ENCODE assay signal across 15 mouse cellular contexts in genomic region chr19:24214939-24215338, GRCm38 (mm10). TPM values are rescaled to one million over a fixed set of nuclear protein-coding genes. Genes with fewer than 3 reads are reported as not detected.
A peak's percentile ranks its signal among the peaks of the same experiment; 100 is the strongest.
DNase-seq lines count a peak whose midpoint lies in the region; ATAC-seq and TF ChIP-seq lines count a peak whose summit lies in the region.
"Had no signal": no experiment of that assay in that cellular context is flagged by ENCODE, and none has a peak within 500 bp of the region (broad histone marks: within the 10 kb centered on the region; RNA-seq: fewer than 3 reads in every experiment).

No protein-coding gene starts in this region.

- ATAC-seq in limb, embryonic 14.5 days (ENCODE audit: low FRiP score, low read depth) = no peak
- ATAC-seq: activated CD4-positive, CD25-positive, alpha-beta regulatory T cell, adult 4 months; forebrain, embryonic 15.5 days had no signal

- H3K9ac ChIP-seq in limb, embryonic 14.5 days (ENCODE audit: low read depth, low read length, severe bottlenecking) = no peak overlapping the region
- H3K9ac ChIP-seq in CH12.LX (ENCODE audit: insufficient read depth, low read depth) = no peak overlapping the region
- H3K9ac ChIP-seq: forebrain, embryonic 15.5 days; hindbrain, embryonic 14.5 days; liver, embryonic 13.5 days had no signal

- H3K36me3 ChIP-seq in limb, embryonic 14.5 days (ENCODE audit: control insufficient read depth, insufficient read depth, low read length) = no peaks in the 10 kb centered on the region
- H3K36me3 ChIP-seq in limb, embryonic 10.5 days = no peaks in the 10 kb centered on the region
- no peaks in the 10 kb centered on the region for H3K36me3 ChIP-seq in CH12.LX (replicated peaks in 1 of 2; ENCODE audit: control insufficient read depth in 1 of 2, insufficient read depth in 1 of 2, low read length in 1 of 2)
- no peaks in the 10 kb centered on the region for H3K36me3 ChIP-seq in hindbrain, embryonic 10.5 days
- H3K36me3 ChIP-seq: forebrain, embryonic 15.5 days; liver, embryonic 13.5 days had no signal

- H3K79me2 ChIP-seq in CH12.LX (replicated peaks; ENCODE audit: control insufficient read depth, extremely low read depth, insufficient read depth, poor library complexity, severe bottlenecking) = 0 out of 2 replicates have a peak, but pooled peaks cover 2% of the 10 kb centered on the region

- peak in 1 of 2 experiments; percentile 49; a peak in 2 of 4 replicates for TF ChIP-seq CTCF in CH12.LX (conservative IDR thresholded peaks at IDR 0.05 in 1 of 2, IDR thresholded peaks at IDR 0.05 in 1 of 2; ENCODE audit: low read depth in 2 of 2, low read length in 2 of 2)

- in situ Hi-C loops in CH12.LX (cut with MboI; ENCODE audit: low pct_ligation_motif_present, low pct_unique_long_range_greater_than_20kb, low sequenced_read_pairs) = no loop called here

- H3K9me3 ChIP-seq in limb, embryonic 14.5 days (ENCODE audit: control insufficient read depth, low read length) = no peaks in the 10 kb centered on the region
- H3K9me3 ChIP-seq in limb, embryonic 10.5 days (replicated peaks) = no peaks in the 10 kb centered on the region
- no peaks in the 10 kb centered on the region for H3K9me3 ChIP-seq in CH12.LX (replicated peaks; ENCODE audit: low read length)
- H3K9me3 ChIP-seq in hindbrain, embryonic 10.5 days = no peaks in the 10 kb centered on the region
- H3K9me3 ChIP-seq: forebrain, embryonic 15.5 days; liver, embryonic 13.5 days had no signal

- TF ChIP-seq POLR2A in limb, embryonic 14.5 days (IDR thresholded peaks at IDR 0.05; ENCODE audit: borderline replicate concordance, extremely low read depth, insufficient read depth, insufficient read length) = no peak
- TF ChIP-seq POLR2A in CH12.LX (IDR thresholded peaks at IDR 0.05; ENCODE audit: low read depth, low read length) = no peak

- H3K4me3 ChIP-seq in limb, embryonic 14.5 days (replicated peaks; ENCODE audit: low read length) = no peak overlapping the region
- no peak overlapping the region for H3K4me3 ChIP-seq in limb, embryonic 10.5 days
- no peak overlapping the region for H3K4me3 ChIP-seq in CH12.LX (replicated peaks in 1 of 3; ENCODE audit: low read depth in 2 of 3, low read length in 2 of 3, poor library complexity in 1 of 3)
- H3K4me3 ChIP-seq in hindbrain, embryonic 10.5 days = no peak overlapping the region
- H3K4me3 ChIP-seq: forebrain, embryonic 15.5 days; layer of hippocampus, adult 2 months; liver, embryonic 13.5 days had no signal

- peak; percentile 21 for TF ChIP-seq RAD21 in CH12.LX (IDR thresholded peaks at IDR 0.05; ENCODE audit: low read depth, low read length)

- no peak overlapping the region for H3K4me2 ChIP-seq in limb, embryonic 14.5 days (replicated peaks; ENCODE audit: low read depth, low read length, severe bottlenecking)
- H3K4me2 ChIP-seq in CH12.LX (ENCODE audit: insufficient read depth, low read depth, poor library complexity, severe bottlenecking) = no peak overlapping the region
- H3K4me2 ChIP-seq: forebrain, embryonic 15.5 days; hindbrain, embryonic 14.5 days; liver, embryonic 13.5 days had no signal

- no peak overlapping the region for H3K27ac ChIP-seq in limb, embryonic 14.5 days (replicated peaks; ENCODE audit: low read depth, low read length)
- no peak overlapping the region for H3K27ac ChIP-seq in limb, embryonic 10.5 days
- no peak overlapping the region for H3K27ac ChIP-seq in CH12.LX (ENCODE audit: insufficient read depth, low read depth)
- no peak overlapping the region for H3K27ac ChIP-seq in hindbrain, embryonic 10.5 days
- H3K27ac ChIP-seq: forebrain, embryonic 15.5 days; hindbrain, embryonic 14.5 days; layer of hippocampus, adult 2 months; liver, embryonic 13.5 days had no signal

- 47% methylated on average over 7 of the region's 7 CpGs for WGBS in limb, embryonic 14.5 days
- 83% methylated on average over 7 of the region's 7 CpGs for WGBS in limb, embryonic 10.5 days
- WGBS in hindbrain, embryonic 10.5 days = 83% methylated on average over 7 of the region's 7 CpGs

- DNase-seq in limb, embryonic 14.5 days (ENCODE audit: low spot score) = peak; percentile 18
- no peak for DNase-seq in limb, embryonic 10.5 days (ENCODE audit: low spot score)
- DNase-seq in CH12.LX (ENCODE audit: extremely low read depth) (no peak), ZHBTc4 (ENCODE audit: low read depth, low spot score) (peak; percentile 61)
- DNase-seq in kidney, postnatal 36 days = peak; percentile 56 to 64
- DNase-seq in hindbrain, embryonic 10.5 days (ENCODE audit: low spot score) = no peak
- no peak for DNase-seq in natural killer cell, adult 2 months (ENCODE audit: low spot score in 2 of 2)
- DNase-seq: adrenal gland, postnatal 25 days; cerebellum, adult 9-10 months; liver, embryonic 13.5 days; midbrain, embryonic 14.5 days had no signal

- no peak for TF ChIP-seq EP300 in CH12.LX (IDR thresholded peaks at IDR 0.05; ENCODE audit: low read length)

- H3K4me1 ChIP-seq in limb, embryonic 14.5 days (ENCODE audit: control insufficient read depth, insufficient read depth, low read length) = peaks cover 7% of the 10 kb centered on the region
- H3K4me1 ChIP-seq in limb, embryonic 10.5 days = peaks cover 30% of the 10 kb centered on the region
- peaks cover 0 to 11% of the 10 kb centered on the region in 2 experiments; a peak in 2 of 4 replicates for H3K4me1 ChIP-seq in CH12.LX (ENCODE audit: control insufficient read depth in 1 of 2, insufficient read depth in 2 of 2)
- H3K4me1 ChIP-seq in hindbrain, embryonic 10.5 days (replicated peaks) = peaks cover 35% of the 10 kb centered on the region
- H3K4me1 ChIP-seq: forebrain, embryonic 15.5 days had no signal

- H3K27me3 ChIP-seq in limb, embryonic 14.5 days (ENCODE audit: control insufficient read depth, insufficient read depth, low read length) = no peaks in the 10 kb centered on the region
- H3K27me3 ChIP-seq in limb, embryonic 10.5 days (ENCODE audit: low read depth, poor library complexity, severe bottlenecking) = no peaks in the 10 kb centered on the region
- no peaks in the 10 kb centered on the region for H3K27me3 ChIP-seq in CH12.LX (replicated peaks)
- H3K27me3 ChIP-seq in hindbrain, embryonic 10.5 days (ENCODE audit: insufficient read depth, poor library complexity, severe bottlenecking) = peaks cover 14% of the 10 kb centered on the region
- H3K27me3 ChIP-seq: forebrain, embryonic 15.5 days; liver, embryonic 13.5 days had no signal

- dilution Hi-C loops in CH12.LX (cut with MboI; ENCODE audit: extremely low pct_ligation_motif_present, extremely low pct_unique_long_range_greater_than_20kb, low sequenced_read_pairs) = no loop called here

TF ChIP-seq in CH12.LX, 34 proteins besides CTCF, POLR2A, EP300 and RAD21:
- no peak for TF ChIP-seq GABPA (IDR thresholded peaks at IDR 0.05; ENCODE audit: insufficient replicate concordance, low read depth, low read length)
- TF ChIP-seq RCOR1 (conservative IDR thresholded peaks at IDR 0.05; ENCODE audit: low read depth, low read length) = no peak
- TF ChIP-seq ZNF384 (IDR thresholded peaks at IDR 0.05; ENCODE audit: low read depth, low read length) = no peak
- TF ChIP-seq MEF2A (IDR thresholded peaks at IDR 0.05; ENCODE audit: borderline replicate concordance, low read depth, low read length) = no peak
- TF ChIP-seq JUN (IDR thresholded peaks at IDR 0.05; ENCODE audit: insufficient read depth, low read depth, low read length) = no peak
- no peak for TF ChIP-seq BHLHE40 (IDR thresholded peaks at IDR 0.05; ENCODE audit: low read depth, low read length)
- TF ChIP-seq SMC3 (IDR thresholded peaks at IDR 0.05; ENCODE audit: low read depth, low read length) = peak; percentile 24; the same call in 1 of the 2 replicates
- no peak for TF ChIP-seq NRF1 (IDR thresholded peaks at IDR 0.05; ENCODE audit: low read depth, low read length)
- no peak for TF ChIP-seq CHD2 (IDR thresholded peaks at IDR 0.05; ENCODE audit: low read length)
TF ChIP-seq in CH12.LX: peak in this region for 1.

RNA-seq across cellular contexts. Expression of gene Tjp2, which starts 9.9 kb away (rescaled TPM):
- polyA plus RNA-seq in limb, embryonic 14.5 days (2012; rRNA removed) = 9.9 and 12.1 TPM in 2 replicates
- 14.9 and 17.2 TPM in 2 replicates for polyA plus RNA-seq in limb, embryonic 14.5 days (2014; fragmentation: Nextera tagmentation; extraction: Ambion mirVana)
- polyA plus RNA-seq in limb, embryonic 10.5 days (2016; fragmentation: Nextera tagmentation; extraction: Ambion mirVana) = 35.2 and 36.4 TPM in 2 replicates
- total RNA-seq in CH12.LX (2012; rRNA removed) = 13.7 and 14.4 TPM in 2 replicates
- 8.8 and 9.0 TPM in 2 replicates for total RNA-seq in CH12.LX (2014; rRNA removed)
- 17.4 and 17.8 TPM in 2 replicates for polyA plus RNA-seq in CH12.LX (2012; ENCODE audit: insufficient read length, low read depth)
- 26.7 and 30.0 TPM in 2 replicates for polyA plus RNA-seq in hindbrain, embryonic 10.5 days (2016; fragmentation: Nextera tagmentation; extraction: Ambion mirVana)

Comparison
In these comparisons a context has a peak if more than half of its experiments do, and no peak if none do; other contexts are left out.
1. DNase-seq: peak in limb, embryonic 14.5 days (single experiment), ZHBTc4 (single experiment) and kidney, postnatal 36 days (2 of 2); none in limb, embryonic 10.5 days (single experiment), CH12.LX (single experiment), hindbrain, embryonic 10.5 days (single experiment) and natural killer cell, adult 2 months (0 of 2).